Mouse (Mus musculus) midbrain, embryonic 14.5 days (tissue): ENCODE data around the gene Rbms3. TPM values are rescaled to one million over a fixed set of nuclear protein-coding genes. Genes with fewer than 3 reads are reported as not detected.

Experiments used
- ATAC-seq: fragments of 200-750 bp; cut with Nextera tagmentation; 2 replicates; pipeline ENCODE4 v1.8.0; 2017; ENCODE audit warnings: moderate number of reproducible peaks, moderate library complexity; ENCODE audit not compliant: low FRiP score, low TSS enrichment
- DNase-seq: peaks from one replicate; pipeline ENCODE4 v3.0.0-alpha.2; 2015
- H3K27ac ChIP-seq: fragments of 300-500 bp; sonication (generic); replicated peaks from 2 replicates; pipeline ENCODE4 v1.5.1; 2014; ENCODE audit warnings: mild to moderate bottlenecking, low read depth, low read length, moderate library complexity
- H3K27me3 ChIP-seq: fragments of 300-500 bp; sonication (generic); 2 replicates; pipeline ENCODE4 v1.6.1; 2014; ENCODE audit warnings: low read length, control low read depth, mixed read lengths; ENCODE audit not compliant: control insufficient read depth, insufficient read depth
- H3K36me3 ChIP-seq: fragments of 300-500 bp; sonication (generic); 2 replicates; pipeline ENCODE4 v1.6.1; 2014; ENCODE audit warnings: low read length, control low read depth; ENCODE audit not compliant: control insufficient read depth, insufficient read depth
- H3K4me1 ChIP-seq: fragments of 300-500 bp; sonication (generic); 2 replicates; pipeline ENCODE4 v1.6.1; 2014; ENCODE audit warnings: mild to moderate bottlenecking, antibody characterized with exemption, low read length, control low read depth; ENCODE audit not compliant: control insufficient read depth, insufficient read depth
- H3K4me2 ChIP-seq: fragments of 300-500 bp; sonication (generic); 2 replicates; pipeline ENCODE4 v1.6.1; 2014; ENCODE audit warnings: mild to moderate bottlenecking, low read length, moderate library complexity
- H3K4me3 ChIP-seq: fragments of 300-500 bp; sonication (generic); replicated peaks from 2 replicates; pipeline ENCODE4 v1.5.1; 2014; ENCODE audit warnings: low read depth, low read length
- H3K9ac ChIP-seq: fragments of 300-500 bp; sonication (generic); replicated peaks from 2 replicates; pipeline ENCODE4 v1.6.1; 2014; ENCODE audit warnings: mild to moderate bottlenecking, low read length, moderate library complexity
- H3K9me3 ChIP-seq: fragments of 300-500 bp; sonication (generic); 2 replicates; pipeline ENCODE4 v1.6.1; 2016; ENCODE audit warnings: low read length, control low read depth, mixed read lengths; ENCODE audit not compliant: control insufficient read depth
- WGBS: fragments of 180-500 bp; shearing (Covaris S2); extraction: QIAGEN DNeasy Blood & Tissue Kit; methylation state at CpG from one replicate; pipeline ENCODE4 v1.1.7; 2014; 5-methylcytosine and 5-hydroxymethylcytosine counted together
- polyA plus RNA-seq: library from polyadenylated mRNA; unstranded; fragments of >200 nt; fragmentation: Nextera tagmentation; extraction: Ambion mirVana; gene quantifications from 2 replicates; pipeline ENCODE4 v1.2.1, GENCODE M21; 2014

Gene Rbms3
- polyA plus RNA-seq, 1 experiment from 2014 or later, result 58.4 TPM

DNA sequence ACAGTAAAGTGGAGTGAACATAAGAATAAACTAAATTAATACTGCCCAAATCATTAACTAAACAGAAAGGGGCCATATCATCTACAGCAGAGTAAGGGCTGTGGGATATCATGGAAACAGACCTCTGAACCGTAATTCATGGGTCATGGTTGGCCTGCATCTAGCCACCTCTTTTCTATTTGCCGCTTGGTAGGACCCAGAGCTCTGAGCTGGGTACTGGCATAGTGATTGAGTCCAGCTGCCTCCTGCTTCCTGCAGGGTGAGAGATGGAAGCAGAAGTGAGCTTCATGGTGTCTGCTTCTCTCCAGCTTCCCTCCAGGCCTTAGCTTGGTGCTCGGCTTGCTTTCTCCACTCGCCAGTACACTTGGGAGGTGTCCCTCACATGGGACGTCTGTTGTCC lies 71.2 kb downstream of the Rbms3 start:
- H3K36me3 ChIP-seq, result no peaks in the 10 kb centered on the region
- no peak overlapping the region for H3K4me3 ChIP-seq
- DNase-seq, result no peak
- no peaks in the 10 kb centered on the region for H3K4me1 ChIP-seq
- no peaks in the 10 kb centered on the region for H3K9me3 ChIP-seq
- H3K4me2 ChIP-seq, result no peak overlapping the region
- H3K27me3 ChIP-seq, result no peaks in the 10 kb centered on the region
- no peak for ATAC-seq
- WGBS, result 94% methylated on average over 5 of the region's 5 CpGs
- H3K27ac ChIP-seq, result no peak overlapping the region
- H3K9ac ChIP-seq, result no peak overlapping the region

DNA sequence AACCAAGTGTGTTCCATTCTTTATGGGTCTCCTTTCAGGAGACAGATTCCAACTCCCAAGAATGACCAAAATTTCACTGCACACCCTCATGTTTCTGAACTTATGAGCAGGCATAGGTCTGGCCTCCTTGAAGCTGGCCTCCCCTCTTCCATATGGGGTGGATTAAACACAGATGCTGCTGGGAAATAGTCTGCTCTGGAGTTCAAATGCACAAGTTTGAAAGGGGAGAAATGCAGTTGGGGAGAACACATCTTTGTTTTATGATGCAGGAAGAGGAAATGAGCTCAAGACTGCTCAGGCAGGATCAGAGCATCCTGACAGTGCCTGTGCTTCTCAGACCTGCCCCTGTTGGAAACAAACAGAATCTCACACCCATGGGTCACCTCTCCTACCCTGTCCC lies 75.4 kb downstream of the Rbms3 start:
- H3K9ac ChIP-seq, result no peak overlapping the region
- no peaks in the 10 kb centered on the region for H3K36me3 ChIP-seq
- DNase-seq (no peak), ATAC-seq (no peak)
- no peak overlapping the region for H3K4me2 ChIP-seq
- H3K27ac ChIP-seq, result no peak overlapping the region
- H3K9me3 ChIP-seq, result no peaks in the 10 kb centered on the region
- H3K27me3 ChIP-seq, result no peaks in the 10 kb centered on the region
- no peak overlapping the region for H3K4me3 ChIP-seq
- H3K4me1 ChIP-seq, result no peaks in the 10 kb centered on the region

DNA sequence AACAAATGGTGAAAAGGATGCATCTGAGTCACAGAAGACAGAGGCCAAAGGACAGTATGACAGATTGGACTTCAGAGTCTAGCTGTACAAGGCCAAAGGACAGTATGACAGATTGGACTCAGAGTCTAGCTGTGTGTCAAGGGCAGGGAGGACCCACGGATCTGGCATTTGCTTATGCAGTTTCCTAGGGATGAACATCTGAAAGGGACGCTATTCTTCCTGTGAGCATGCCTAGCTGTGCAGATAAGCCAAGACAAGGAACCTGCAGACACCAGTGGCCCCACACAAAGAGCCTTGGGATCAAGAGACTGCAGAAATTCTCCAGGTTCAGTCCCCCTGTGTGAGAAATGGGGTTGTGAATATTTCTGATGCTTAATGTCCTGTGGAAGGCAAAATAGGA lies 100.4 kb downstream of the Rbms3 start:
- 83% methylated on average over 2 of the region's 2 CpGs for WGBS

DNA sequence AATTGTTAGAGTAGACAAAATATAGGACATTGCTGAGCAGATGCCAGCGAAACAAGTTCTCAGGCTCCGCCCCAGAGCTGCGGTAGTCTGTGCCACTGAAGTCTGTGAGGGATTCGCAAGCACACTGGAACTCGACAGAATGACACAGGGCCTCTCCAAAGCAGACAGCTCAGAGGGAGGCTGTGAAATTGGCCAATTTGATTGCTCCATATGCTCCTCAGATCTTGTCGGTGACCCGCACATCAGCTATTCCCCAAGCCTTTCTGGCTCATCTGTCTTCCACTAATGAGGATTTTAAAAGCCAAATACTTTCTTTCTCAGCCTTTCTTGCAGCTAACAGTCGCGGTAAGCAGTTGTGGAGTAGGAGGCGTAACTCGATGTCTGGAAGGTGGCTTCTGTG lies 120.8 kb downstream of the Rbms3 start:
- 67% methylated on average over 11 of the region's 11 CpGs for WGBS
- DNase-seq, result peak; percentile 43
- H3K9me3 ChIP-seq, result no peaks in the 10 kb centered on the region

More for the DNA sequence above, 100.4 kb downstream of the Rbms3 start:
- Histone ChIP-seq H3K9me3 (no peaks in the 10 kb centered on the region), H3K9ac (no peak overlapping the region), H3K4me2 (no peak overlapping the region), H3K27ac (no peak overlapping the region), H3K4me3 (no peak overlapping the region), H3K36me3 (no peaks in the 10 kb centered on the region), H3K27me3 (no peaks in the 10 kb centered on the region), H3K4me1 (no peaks in the 10 kb centered on the region)
- ATAC-seq (no peak), DNase-seq (no peak)

DNA sequence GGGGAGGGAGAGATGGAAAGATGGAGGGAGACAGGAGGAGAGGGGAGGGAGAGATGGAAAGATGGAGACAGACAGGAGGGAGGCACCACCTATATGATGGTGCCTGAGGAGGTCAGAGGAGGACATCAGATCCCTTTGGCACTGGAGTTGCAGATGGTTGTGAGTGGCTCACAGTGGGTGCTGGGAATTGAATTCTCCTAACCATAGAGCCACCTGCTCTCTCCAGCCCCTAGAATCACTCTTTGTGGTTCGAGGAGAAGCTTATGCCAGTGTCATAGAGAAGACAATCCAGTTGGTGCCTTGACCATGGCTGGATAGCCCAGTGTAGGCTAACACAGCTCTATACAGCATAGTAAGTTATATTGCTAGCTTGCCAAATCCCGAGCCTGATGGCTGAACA lies 137.8 kb downstream of the Rbms3 start:
- no peaks in the 10 kb centered on the region for H3K27me3 ChIP-seq
- H3K9ac ChIP-seq, result no peak overlapping the region
- 78% methylated on average over 2 of the region's 2 CpGs for WGBS
- H3K36me3 ChIP-seq, result no peaks in the 10 kb centered on the region
- ATAC-seq (no peak), DNase-seq (no peak)
- H3K27ac ChIP-seq, result no peak overlapping the region
- no peaks in the 10 kb centered on the region for H3K4me1 ChIP-seq
- no peak overlapping the region for H3K4me3 ChIP-seq
- no peaks in the 10 kb centered on the region for H3K9me3 ChIP-seq
- H3K4me2 ChIP-seq, result no peak overlapping the region

More for the DNA sequence above, 120.8 kb downstream of the Rbms3 start:
- H3K27ac ChIP-seq, result no peak overlapping the region
- no peaks in the 10 kb centered on the region for H3K36me3 ChIP-seq
- no peaks in the 10 kb centered on the region for H3K4me1 ChIP-seq
- H3K4me3 ChIP-seq, result no peak overlapping the region
- ATAC-seq, result no peak
- H3K27me3 ChIP-seq, result no peaks in the 10 kb centered on the region
- no peak overlapping the region for H3K4me2 ChIP-seq
- H3K9ac ChIP-seq, result no peak overlapping the region

DNA sequence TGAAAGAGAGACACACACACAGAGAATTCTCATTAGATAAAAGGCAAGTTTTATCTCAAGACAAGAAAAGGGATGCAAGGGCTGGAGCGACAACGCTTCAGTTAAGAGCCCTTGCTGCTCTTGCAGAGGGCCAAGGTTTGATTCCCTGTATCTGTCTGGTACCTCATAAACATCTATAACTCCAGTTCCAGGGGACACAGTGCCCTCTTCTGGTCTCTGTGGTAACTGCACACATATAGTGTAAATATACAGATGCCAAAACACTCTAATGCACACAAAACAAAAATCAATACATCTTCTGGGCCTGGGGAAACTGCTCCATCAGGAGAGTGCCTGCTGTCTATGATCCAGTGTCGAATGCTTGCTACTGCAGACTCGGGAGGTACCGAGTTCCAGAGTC lies 145.3 kb downstream of the Rbms3 start:
- WGBS, result 89% methylated on average over 5 of the region's 5 CpGs
- Histone ChIP-seq H3K27me3 (no peaks in the 10 kb centered on the region), H3K9ac (no peak overlapping the region), H3K4me3 (no peak overlapping the region), H3K4me2 (no peak overlapping the region), H3K9me3 (no peaks in the 10 kb centered on the region), H3K4me1 (no peaks in the 10 kb centered on the region), H3K36me3 (no peaks in the 10 kb centered on the region), H3K27ac (no peak overlapping the region)
- DNase-seq (peak; percentile 21), ATAC-seq (no peak)

DNA sequence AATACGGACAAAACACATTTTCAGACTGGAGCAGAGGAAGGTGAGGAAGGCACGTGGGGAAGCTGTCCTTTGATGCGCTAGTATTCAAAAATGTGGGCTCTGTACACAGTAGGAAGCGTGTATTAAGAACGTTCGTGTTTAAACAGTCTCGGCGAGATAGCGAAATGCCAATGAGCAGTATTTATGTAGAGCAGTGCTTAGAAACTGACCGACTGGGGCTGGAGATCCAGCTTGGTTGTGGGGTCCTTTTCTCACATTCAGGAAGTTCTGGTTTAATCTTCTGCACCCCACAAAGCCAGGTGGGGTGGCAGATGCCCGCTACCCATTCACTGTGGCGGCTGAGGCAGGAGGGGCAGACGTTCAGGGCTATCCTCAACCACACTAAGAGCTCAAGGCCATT lies 153.0 kb downstream of the Rbms3 start:
- Histone ChIP-seq H3K4me1 (no peaks in the 10 kb centered on the region), H3K36me3 (no peaks in the 10 kb centered on the region), H3K4me2 (no peak overlapping the region), H3K9me3 (no peaks in the 10 kb centered on the region), H3K27me3 (no peaks in the 10 kb centered on the region), H3K4me3 (no peak overlapping the region), H3K9ac (no peak overlapping the region), H3K27ac (no peak overlapping the region)
- ATAC-seq (no peak), DNase-seq (no peak)
- 71% methylated on average over 13 of the region's 13 CpGs for WGBS

DNA sequence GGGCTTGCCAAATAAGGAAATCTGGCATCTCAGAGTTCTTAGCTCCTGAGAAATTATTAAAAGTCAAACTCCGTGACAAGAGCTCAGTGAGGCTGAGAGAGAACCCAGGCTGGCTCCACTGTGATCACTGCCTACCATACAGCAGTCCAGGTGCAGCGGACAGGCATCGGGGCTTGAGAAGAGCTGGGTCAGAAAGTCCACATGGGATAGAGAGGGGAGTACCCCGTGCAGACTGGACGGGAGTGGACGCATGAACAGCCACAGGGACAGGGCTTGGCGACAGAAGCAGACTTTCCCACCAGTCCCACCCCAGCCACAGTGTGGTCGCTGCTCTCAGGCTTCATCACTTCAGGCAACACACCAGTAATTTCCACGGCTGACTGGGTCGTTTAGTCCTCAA lies 176.9 kb downstream of the Rbms3 start:
- ATAC-seq (no peak), DNase-seq (no peak)
- Histone ChIP-seq H3K27ac (no peak overlapping the region), H3K27me3 (no peaks in the 10 kb centered on the region), H3K36me3 (no peaks in the 10 kb centered on the region), H3K4me3 (no peak overlapping the region), H3K9ac (no peak overlapping the region), H3K4me2 (no peak overlapping the region), H3K4me1 (no peaks in the 10 kb centered on the region), H3K9me3 (no peaks in the 10 kb centered on the region)
- 47% methylated on average over 10 of the region's 10 CpGs for WGBS

DNA sequence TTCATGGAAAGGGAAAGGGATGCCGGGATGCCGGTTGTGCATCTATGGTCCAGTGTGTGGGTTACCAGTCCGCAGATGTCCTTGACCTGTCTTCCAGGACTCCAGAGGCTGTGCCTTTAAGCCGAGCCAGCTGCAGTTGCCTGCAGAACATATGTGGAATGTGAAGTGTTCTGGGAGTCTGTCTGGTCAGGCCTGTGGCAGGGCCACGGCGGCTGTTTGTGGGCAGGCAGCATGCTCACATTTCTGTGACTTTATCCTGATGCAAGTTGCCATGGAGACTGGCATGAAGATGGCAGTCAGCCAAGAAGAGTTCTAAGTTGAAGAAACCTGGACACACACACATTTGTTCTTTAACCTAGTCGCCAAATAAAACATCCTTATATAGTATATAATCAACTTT lies 187.1 kb downstream of the Rbms3 start:
- ATAC-seq, result no peak
- no peaks in the 10 kb centered on the region for H3K4me1 ChIP-seq
- H3K4me2 ChIP-seq, result no peak overlapping the region
- peak; percentile 57 for DNase-seq
- H3K27ac ChIP-seq, result no peak overlapping the region
- H3K4me3 ChIP-seq, result no peak overlapping the region
- WGBS, result 67% methylated on average over 7 of the region's 7 CpGs
- H3K9me3 ChIP-seq, result no peaks in the 10 kb centered on the region
- no peaks in the 10 kb centered on the region for H3K27me3 ChIP-seq
- no peaks in the 10 kb centered on the region for H3K36me3 ChIP-seq
- no peak overlapping the region for H3K9ac ChIP-seq
